Mouse (Mus musculus): ENCODE data around the gene Eif1ad.

Gene Eif1ad

DNA sequence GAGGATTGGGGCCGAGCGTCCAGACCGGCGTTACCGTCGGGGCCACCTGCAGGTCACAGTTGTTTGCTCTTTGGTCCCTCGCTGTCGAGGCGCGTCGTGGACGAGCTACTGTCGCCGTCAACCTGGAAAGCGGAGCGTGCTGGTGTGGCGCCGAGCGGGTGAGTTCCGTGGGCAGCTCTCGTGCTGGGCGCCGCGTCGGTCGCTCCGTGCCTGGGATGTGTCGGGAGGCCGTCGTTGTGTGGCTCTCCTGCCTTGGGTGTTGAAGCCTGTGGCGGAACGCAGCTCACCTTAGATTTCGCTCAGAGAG, 465 bp downstream of the Eif1ad start, which contains the start of gene Banf1:
Banf1 (minus strand) TSS at position 116 of the 307 bp plus-strand sequence.
- no peaks in the 10 kb centered on the region for H3K27me3 ChIP-seq (ENCODE audit: insufficient read depth, low read length)
- H3K9me3 ChIP-seq (ENCODE audit: low read length): no peaks in the 10 kb centered on the region
- H3K4me3 ChIP-seq (replicated peaks; ENCODE audit: low read length): peak within 1 kb of the TSS; percentile 99
- H3K36me3 ChIP-seq (ENCODE audit: insufficient read depth, low read length): peaks cover 69% of the 10 kb centered on the region
- TF ChIP-seq NANOG (IDR thresholded peaks at IDR 0.05; ENCODE audit: borderline replicate concordance, low read length): no peak
- TF ChIP-seq CTCF (conservative IDR thresholded peaks at IDR 0.05; ENCODE audit: low read length): no peak
- TF ChIP-seq POU5F1 (IDR thresholded peaks at IDR 0.05; ENCODE audit: borderline replicate concordance, low read length): no peak
- H3K4me1 ChIP-seq (replicated peaks; ENCODE audit: low read depth, low read length): peaks cover 67% of the 10 kb centered on the region

- H3K36me3 ChIP-seq (ENCODE audit: insufficient read depth, low read length): peaks cover 74% of the 10 kb centered on the region
- TF ChIP-seq POU5F1 (IDR thresholded peaks at IDR 0.05; ENCODE audit: borderline replicate concordance, low read length): no peak
- 0 out of 2 replicates have a peak, but pooled peaks have one; percentile 19 for TF ChIP-seq CTCF (conservative IDR thresholded peaks at IDR 0.05; ENCODE audit: low read length)
- no peaks in the 10 kb centered on the region for H3K27me3 ChIP-seq (ENCODE audit: insufficient read depth, low read length)
Observed at GRCm38 (mm10) chr19:5367455-5367854, 914 bp downstream of the Eif1ad start.

DNA sequence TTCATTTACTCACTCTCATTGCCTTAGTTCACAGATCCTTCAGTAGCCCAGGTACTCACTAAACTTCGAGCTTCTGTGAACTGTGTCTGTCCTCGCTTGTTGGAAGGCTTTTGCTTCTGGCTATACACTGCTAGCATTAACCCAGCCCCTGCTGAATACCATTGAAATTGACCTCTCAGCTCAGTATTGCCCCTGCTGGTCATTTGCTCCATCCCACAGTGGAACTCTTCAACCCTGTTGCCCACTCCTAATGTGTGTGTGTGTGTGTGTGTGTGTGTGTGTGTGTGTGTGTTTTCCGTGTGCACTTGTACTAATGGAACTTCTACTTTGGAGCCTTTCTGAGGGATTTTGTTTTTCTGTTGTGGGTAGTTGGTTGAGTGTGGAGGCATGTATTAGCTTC, 4.4 kb downstream of the Eif1ad start:
- no peaks in the 10 kb centered on the region for H3K9me3 ChIP-seq (ENCODE audit: low read length)

More at GRCm38 (mm10) chr19:5367455-5367854, 914 bp downstream of the Eif1ad start:
- peak overlapping the region; percentile 99 for H3K4me3 ChIP-seq (replicated peaks; ENCODE audit: low read length)
- H3K4me1 ChIP-seq (replicated peaks; ENCODE audit: low read depth, low read length): peaks cover 63% of the 10 kb centered on the region
- no peaks in the 10 kb centered on the region for H3K9me3 ChIP-seq (ENCODE audit: low read length)

GRCm38 (mm10) chr19:5372724-5373123, 6.2 kb downstream of the Eif1ad start:
- TF ChIP-seq CTCF (conservative IDR thresholded peaks at IDR 0.05; ENCODE audit: low read length) (no peak), POU5F1 (IDR thresholded peaks at IDR 0.05; ENCODE audit: borderline replicate concordance, low read length) (no peak), NANOG (IDR thresholded peaks at IDR 0.05; ENCODE audit: borderline replicate concordance, low read length) (no peak)
- H3K36me3 ChIP-seq (ENCODE audit: insufficient read depth, low read length): peaks cover 67% of the 10 kb centered on the region
- H3K4me3 ChIP-seq (replicated peaks; ENCODE audit: low read length): no peak overlapping the region
- peaks cover 47% of the 10 kb centered on the region for H3K4me1 ChIP-seq (replicated peaks; ENCODE audit: low read depth, low read length)
- no peaks in the 10 kb centered on the region for H3K9me3 ChIP-seq (ENCODE audit: low read length)
- H3K27me3 ChIP-seq (ENCODE audit: insufficient read depth, low read length): no peaks in the 10 kb centered on the region

More for the DNA sequence above, 4.4 kb downstream of the Eif1ad start:
- no peak overlapping the region for H3K4me3 ChIP-seq (replicated peaks; ENCODE audit: low read length)
- TF ChIP-seq POU5F1 (IDR thresholded peaks at IDR 0.05; ENCODE audit: borderline replicate concordance, low read length): no peak
- no peak for TF ChIP-seq NANOG (IDR thresholded peaks at IDR 0.05; ENCODE audit: borderline replicate concordance, low read length)
- TF ChIP-seq CTCF (conservative IDR thresholded peaks at IDR 0.05; ENCODE audit: low read length): peak; percentile 40
- H3K27me3 ChIP-seq (ENCODE audit: insufficient read depth, low read length): no peaks in the 10 kb centered on the region
- peaks cover 63% of the 10 kb centered on the region for H3K36me3 ChIP-seq (ENCODE audit: insufficient read depth, low read length)
- H3K4me1 ChIP-seq (replicated peaks; ENCODE audit: low read depth, low read length): peaks cover 48% of the 10 kb centered on the region

GRCm38 (mm10) chr19:5374177-5374576, 7.6 kb downstream of the Eif1ad start:
- H3K4me1 ChIP-seq (replicated peaks; ENCODE audit: low read depth, low read length): peaks cover 35% of the 10 kb centered on the region
- peaks cover 68% of the 10 kb centered on the region for H3K36me3 ChIP-seq (ENCODE audit: insufficient read depth, low read length)
- no peak overlapping the region for H3K4me3 ChIP-seq (replicated peaks; ENCODE audit: low read length)
- TF ChIP-seq NANOG (IDR thresholded peaks at IDR 0.05; ENCODE audit: borderline replicate concordance, low read length) (no peak), CTCF (conservative IDR thresholded peaks at IDR 0.05; ENCODE audit: low read length) (no peak), POU5F1 (IDR thresholded peaks at IDR 0.05; ENCODE audit: borderline replicate concordance, low read length) (no peak)
- H3K27me3 ChIP-seq (ENCODE audit: insufficient read depth, low read length): no peaks in the 10 kb centered on the region
- H3K9me3 ChIP-seq (ENCODE audit: low read length): no peaks in the 10 kb centered on the region

DNA sequence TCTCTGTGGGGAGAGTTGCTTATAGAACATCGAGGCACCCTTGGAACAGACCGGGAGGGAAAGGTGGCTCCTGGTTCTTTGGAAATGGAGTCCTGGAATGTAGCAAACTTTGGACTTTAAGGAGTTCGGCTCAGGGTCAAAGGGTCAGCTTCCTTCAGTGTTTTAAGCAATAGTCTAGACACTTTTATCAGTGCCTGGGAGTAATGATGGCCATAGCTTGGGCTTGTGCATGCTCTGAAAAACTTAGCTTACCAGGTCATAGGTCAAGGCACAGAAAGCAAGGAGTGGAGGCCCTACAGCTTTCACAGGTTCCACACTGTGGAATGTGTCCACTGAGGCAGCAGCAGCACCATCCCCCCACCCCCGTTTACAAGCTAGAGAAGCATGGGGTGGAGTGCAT, 8.2 kb downstream of the Eif1ad start:
- TF ChIP-seq CTCF (conservative IDR thresholded peaks at IDR 0.05; ENCODE audit: low read length): no peak
- TF ChIP-seq POU5F1 (IDR thresholded peaks at IDR 0.05; ENCODE audit: borderline replicate concordance, low read length): no peak
- TF ChIP-seq NANOG (IDR thresholded peaks at IDR 0.05; ENCODE audit: borderline replicate concordance, low read length): no peak
- no peak overlapping the region for H3K4me3 ChIP-seq (replicated peaks; ENCODE audit: low read length)
- H3K27me3 ChIP-seq (ENCODE audit: insufficient read depth, low read length): no peaks in the 10 kb centered on the region
- peaks cover 31% of the 10 kb centered on the region for H3K4me1 ChIP-seq (replicated peaks; ENCODE audit: low read depth, low read length)
- H3K36me3 ChIP-seq (ENCODE audit: insufficient read depth, low read length): peaks cover 68% of the 10 kb centered on the region
- no peaks in the 10 kb centered on the region for H3K9me3 ChIP-seq (ENCODE audit: low read length)

DNA sequence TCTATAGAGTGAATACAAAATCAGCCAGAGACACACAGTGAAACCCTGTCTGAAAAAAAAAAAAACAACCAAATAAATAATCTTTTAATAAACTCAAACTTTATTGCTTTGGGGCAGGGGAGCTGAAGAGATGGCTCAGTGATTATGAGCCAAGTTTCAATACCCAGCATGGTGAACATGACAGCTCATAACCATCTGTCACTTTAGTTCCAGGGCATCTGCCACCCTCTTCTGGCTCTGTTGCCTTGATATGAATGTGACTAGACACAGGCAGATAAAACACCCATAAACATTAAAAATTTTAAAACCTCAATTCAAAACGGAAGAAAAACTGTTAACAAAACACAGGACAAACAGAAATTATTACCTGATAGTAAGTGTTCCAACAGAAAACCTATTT, 10.9 kb downstream of the Eif1ad start:
- Histone ChIP-seq H3K4me3 (replicated peaks; ENCODE audit: low read length) (no peak overlapping the region), H3K9me3 (ENCODE audit: low read length) (no peaks in the 10 kb centered on the region), H3K27me3 (ENCODE audit: insufficient read depth, low read length) (no peaks in the 10 kb centered on the region), H3K4me1 (replicated peaks; ENCODE audit: low read depth, low read length) (peaks cover 36% of the 10 kb centered on the region), H3K36me3 (ENCODE audit: insufficient read depth, low read length) (peaks cover 69% of the 10 kb centered on the region)
- TF ChIP-seq POU5F1 (IDR thresholded peaks at IDR 0.05; ENCODE audit: borderline replicate concordance, low read length) (no peak), CTCF (conservative IDR thresholded peaks at IDR 0.05; ENCODE audit: low read length) (no peak), NANOG (IDR thresholded peaks at IDR 0.05; ENCODE audit: borderline replicate concordance, low read length) (no peak)

- no peaks in the 10 kb centered on the region for H3K27me3 ChIP-seq (ENCODE audit: insufficient read depth, low read length)
- H3K4me3 ChIP-seq (replicated peaks; ENCODE audit: low read length): no peak overlapping the region
- H3K36me3 ChIP-seq (ENCODE audit: insufficient read depth, low read length): peaks cover 88% of the 10 kb centered on the region
- TF ChIP-seq CTCF (conservative IDR thresholded peaks at IDR 0.05; ENCODE audit: low read length) (no peak), NANOG (IDR thresholded peaks at IDR 0.05; ENCODE audit: borderline replicate concordance, low read length) (no peak), POU5F1 (IDR thresholded peaks at IDR 0.05; ENCODE audit: borderline replicate concordance, low read length) (no peak)
- H3K4me1 ChIP-seq (replicated peaks; ENCODE audit: low read depth, low read length): peaks cover 64% of the 10 kb centered on the region
- H3K9me3 ChIP-seq (ENCODE audit: low read length): no peaks in the 10 kb centered on the region
Observed at GRCm38 (mm10) chr19:5383326-5383725, 16.8 kb downstream of the Eif1ad start.

DNA sequence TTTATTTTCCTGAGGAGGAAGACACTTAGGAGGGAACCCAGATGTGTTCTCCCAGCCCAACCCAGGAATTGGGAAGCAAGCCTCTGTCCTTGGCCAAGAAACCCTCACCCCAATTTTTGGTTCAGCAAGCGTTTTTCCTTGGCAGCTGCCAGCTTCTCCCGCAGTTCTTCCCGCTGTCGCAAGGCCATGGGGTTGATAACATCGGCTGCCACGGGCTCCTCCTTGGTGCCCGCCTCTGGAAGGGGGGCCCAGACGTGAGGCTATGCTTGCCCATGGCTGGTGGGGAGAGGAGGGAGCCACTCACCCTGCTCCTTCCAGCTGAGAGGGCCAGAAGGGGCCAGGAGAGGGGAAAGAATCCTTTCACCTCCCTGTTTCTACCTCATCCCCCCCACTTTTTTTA, 18.2 kb downstream of the Eif1ad start:
- no peak overlapping the region for H3K4me3 ChIP-seq (replicated peaks; ENCODE audit: low read length)
- peaks cover 74% of the 10 kb centered on the region for H3K36me3 ChIP-seq (ENCODE audit: insufficient read depth, low read length)
- peaks cover 66% of the 10 kb centered on the region for H3K4me1 ChIP-seq (replicated peaks; ENCODE audit: low read depth, low read length)
- H3K27me3 ChIP-seq (ENCODE audit: insufficient read depth, low read length): no peaks in the 10 kb centered on the region
- TF ChIP-seq NANOG (IDR thresholded peaks at IDR 0.05; ENCODE audit: borderline replicate concordance, low read length) (no peak), POU5F1 (IDR thresholded peaks at IDR 0.05; ENCODE audit: borderline replicate concordance, low read length) (no peak), CTCF (conservative IDR thresholded peaks at IDR 0.05; ENCODE audit: low read length) (no peak)
- H3K9me3 ChIP-seq (ENCODE audit: low read length): no peaks in the 10 kb centered on the region
